Comparison of ENCODE assay signal across 8 mouse cellular contexts in genomic region chr4:149561986-149562904, GRCm38 (mm10). TPM values are rescaled to one million over a fixed set of nuclear protein-coding genes. Genes with fewer than 3 reads are reported as not detected.
DNase-seq lines count a peak whose midpoint lies in the region; ATAC-seq and TF ChIP-seq lines count a peak whose summit lies in the region.

No protein-coding gene starts in this region.

- ATAC-seq in heart, embryonic 12.5 days (ENCODE audit: insufficient number of reproducible peaks, low FRiP score), result peak; percentile 53
- peak; percentile 83 for ATAC-seq in megakaryocyte progenitor cell, adult 5-6 weeks (replicated peaks; ENCODE audit: poor library complexity)
- no peak for ATAC-seq in stomach, postnatal 0 days (ENCODE audit: low FRiP score, low TSS enrichment)

- no peaks in the 10 kb centered on the region for H3K36me3 ChIP-seq in spleen, adult 2 months (ENCODE audit: control insufficient read depth, insufficient read depth, low read length)
- H3K36me3 ChIP-seq in forebrain, embryonic 10.5 days (replicated peaks), result peaks cover 58% of the 10 kb centered on the region
- H3K36me3 ChIP-seq in heart, embryonic 12.5 days, result peaks cover 15% of the 10 kb centered on the region
- no peaks in the 10 kb centered on the region for H3K36me3 ChIP-seq in stomach, postnatal 0 days (ENCODE audit: control insufficient read depth, insufficient read depth, low read length)

- H3K4me3 ChIP-seq in spleen, adult 2 months (ENCODE audit: extremely low read depth, insufficient read depth, insufficient read length), result peak overlapping the region; percentile 23; the same call in 1 of the 2 replicates
- H3K4me3 ChIP-seq in forebrain, embryonic 10.5 days, result no peak overlapping the region
- no peak overlapping the region for H3K4me3 ChIP-seq in heart, embryonic 12.5 days
- no peak overlapping the region for H3K4me3 ChIP-seq in stomach, postnatal 0 days (ENCODE audit: low read depth, low read length)

- H3K4me1 ChIP-seq in spleen, adult 2 months (ENCODE audit: control insufficient read depth, insufficient read depth, insufficient read length), result no peaks in the 10 kb centered on the region; the same call in 1 of the 2 replicates
- peaks cover 39% of the 10 kb centered on the region for H3K4me1 ChIP-seq in forebrain, embryonic 10.5 days
- H3K4me1 ChIP-seq in heart, embryonic 12.5 days (replicated peaks), result peaks cover 65% of the 10 kb centered on the region
- H3K4me1 ChIP-seq in stomach, postnatal 0 days (replicated peaks; ENCODE audit: control insufficient read depth, insufficient read depth), result 0 out of 2 replicates have a peak, but pooled peaks cover 8% of the 10 kb centered on the region

- no peak for TF ChIP-seq EP300 in stomach, postnatal 0 days (optimal IDR thresholded peaks at IDR 0.05)

- DNase-seq in spleen, adult 2 months (ENCODE audit: low read depth in 1 of 2, low spot score in 2 of 2), result no peak
- DNase-seq in spleen, postnatal 10 days (ENCODE audit: low spot score in 2 of 2), result no peak
- DNase-seq in forebrain, embryonic 10.5 days (ENCODE audit: extremely low spot score, low spot score), result no peak
- peak; percentile 81 to 83 for DNase-seq in layer of hippocampus, adult 8-10 months (ENCODE audit: low spot score in 2 of 2)
- no peak for DNase-seq in stomach, postnatal 0 days (ENCODE audit: low spot score)
- no peak for DNase-seq in thymus, postnatal 10 days (ENCODE audit: low spot score in 2 of 2)

- TF ChIP-seq CTCF in spleen, adult 2 months (IDR thresholded peaks at IDR 0.05; ENCODE audit: extremely low read depth, insufficient read depth, insufficient read length, insufficient replicate concordance), result no peak
- TF ChIP-seq CTCF in stomach, postnatal 0 days (IDR thresholded peaks at IDR 0.05; ENCODE audit: low read depth), result no peak

- TF ChIP-seq POLR2A in spleen, adult 2 months (IDR thresholded peaks at IDR 0.05; ENCODE audit: low read depth, low read length), result no peak

- H3K27me3 ChIP-seq in spleen, adult 2 months (ENCODE audit: control insufficient read depth, insufficient read depth, low read length), result no peaks in the 10 kb centered on the region; the same call in 1 of the 2 replicates
- 0 out of 2 replicates have a peak, but pooled peaks cover 3% of the 10 kb centered on the region for H3K27me3 ChIP-seq in forebrain, embryonic 10.5 days (ENCODE audit: poor library complexity, severe bottlenecking)
- H3K27me3 ChIP-seq in heart, embryonic 12.5 days (replicated peaks), result no peaks in the 10 kb centered on the region
- H3K27me3 ChIP-seq in stomach, postnatal 0 days (ENCODE audit: control insufficient read depth, insufficient read depth, low read length), result no peaks in the 10 kb centered on the region

- no peak overlapping the region for H3K27ac ChIP-seq in spleen, adult 2 months (ENCODE audit: insufficient read depth, low read length)
- peak overlapping the region; percentile 74 for H3K27ac ChIP-seq in forebrain, embryonic 10.5 days
- peak overlapping the region; percentile 63 for H3K27ac ChIP-seq in heart, embryonic 12.5 days (ENCODE audit: poor library complexity, severe bottlenecking)
- peak overlapping the region; percentile 61 for H3K27ac ChIP-seq in stomach, postnatal 0 days (replicated peaks)

- whole genome bisulfite sequencing in spleen, adult 2 months, result 26% methylated on average over 21 of the region's 21 CpGs
- WGBS in forebrain, embryonic 10.5 days, result 69% methylated on average over 21 of the region's 21 CpGs
- WGBS in heart, embryonic 12.5 days, result 45% methylated on average over 21 of the region's 21 CpGs
- 49% methylated on average over 21 of the region's 21 CpGs for WGBS in stomach, postnatal 0 days

- H3K9ac ChIP-seq in heart, embryonic 12.5 days, result peak overlapping the region; percentile 27; the same call in 1 of the 2 replicates
- 0 out of 2 replicates have a peak overlapping the region, but pooled peaks have one; percentile 4 for H3K9ac ChIP-seq in stomach, postnatal 0 days (ENCODE audit: low read length)

- peaks cover 4% of the 10 kb centered on the region; the same call in 1 of the 2 replicates for H3K9me3 ChIP-seq in forebrain, embryonic 10.5 days
- H3K9me3 ChIP-seq in heart, embryonic 12.5 days (replicated peaks), result no peaks in the 10 kb centered on the region
- H3K9me3 ChIP-seq in stomach, postnatal 0 days (ENCODE audit: control insufficient read depth, low read length), result no peaks in the 10 kb centered on the region

- peak overlapping the region; percentile 44 for H3K4me2 ChIP-seq in heart, embryonic 12.5 days
- peak overlapping the region; percentile 20; the same call in 1 of the 2 replicates for H3K4me2 ChIP-seq in stomach, postnatal 0 days (replicated peaks; ENCODE audit: low read depth)

RNA-seq across cellular contexts. Expression of gene Clstn1, which starts 24.0 kb away (rescaled TPM):
- 13.4 and 17.2 TPM in 2 replicates for polyA plus RNA-seq in spleen, adult 2 months (2012; rRNA removed)
- 17.8 and 21.4 TPM in 2 replicates for polyA plus RNA-seq in forebrain, embryonic 10.5 days (2016; fragmentation: Nextera tagmentation; extraction: Ambion mirVana)
- polyA plus RNA-seq in heart, embryonic 12.5 days (2016; fragmentation: Nextera tagmentation; extraction: Ambion mirVana), result 38.3 and 38.9 TPM in 2 replicates
- 100 to 1,000 TPM; 744 to 810 (median 791) TPM for total RNA-seq in layer of hippocampus, adult 8-10 months (2022)
- total RNA-seq in megakaryocyte progenitor cell, adult 5-6 weeks (2015), result 2.2 and 4.0 TPM in 2 replicates
- total RNA-seq in megakaryocyte progenitor cell, adult 5-6 weeks (2017), result 4.1 and 5.9 TPM in 2 replicates
- 28.6 and 30.5 TPM in 2 replicates for polyA plus RNA-seq in stomach, postnatal 0 days (2015; fragmentation: Nextera tagmentation; extraction: Ambion mirVana)

RNA-seq across cellular contexts. Expression of gene Ctnnbip1, which starts 44.2 kb away (rescaled TPM):
- 5.3 and 5.5 TPM in 2 replicates for polyA plus RNA-seq in spleen, adult 2 months (2012; rRNA removed)
- 53.6 and 59.6 TPM in 2 replicates for polyA plus RNA-seq in forebrain, embryonic 10.5 days (2016; fragmentation: Nextera tagmentation; extraction: Ambion mirVana)
- polyA plus RNA-seq in heart, embryonic 12.5 days (2016; fragmentation: Nextera tagmentation; extraction: Ambion mirVana), result 38.5 and 39.3 TPM in 2 replicates
- total RNA-seq in layer of hippocampus, adult 8-10 months (2022), result 10 to 100 TPM; 28.1 to 40.7 (median 32.0) TPM
- total RNA-seq in megakaryocyte progenitor cell, adult 5-6 weeks (2015), result 2.2 and 3.4 TPM in 2 replicates
- 1.6 and 3.4 TPM in 2 replicates for total RNA-seq in megakaryocyte progenitor cell, adult 5-6 weeks (2017)
- polyA plus RNA-seq in stomach, postnatal 0 days (2015; fragmentation: Nextera tagmentation; extraction: Ambion mirVana), result 60.1 and 69.5 TPM in 2 replicates

Comparison
In these comparisons a context has a peak if more than half of its experiments do, and no peak if none do; other contexts are left out.
1. DNase-seq: peak in layer of hippocampus, adult 8-10 months (2 of 2); none in spleen, adult 2 months (0 of 2), spleen, postnatal 10 days (0 of 2), forebrain, embryonic 10.5 days (single experiment), stomach, postnatal 0 days (single experiment) and thymus, postnatal 10 days (0 of 2).